Comparison of ENCODE assay signal across 8 mouse cellular contexts in genomic region chrX:71365510-71365909, GRCm38 (mm10). TPM values are rescaled to one million over a fixed set of nuclear protein-coding genes. Genes with fewer than 3 reads are reported as not detected.
DNase-seq lines count a peak whose midpoint lies in the region; ATAC-seq lines count a peak whose summit lies in the region.

No protein-coding gene starts in this region.

- peaks cover 27% of the 10 kb centered on the region for H3K4me1 ChIP-seq in erythroblast, embryonic 14.5 days (ENCODE audit: control insufficient read depth)
- H3K4me1 ChIP-seq in forebrain, embryonic 13.5 days: no peaks in the 10 kb centered on the region
- H3K4me1 ChIP-seq in limb, embryonic 15.5 days: no peaks in the 10 kb centered on the region
- H3K4me1 ChIP-seq in stomach, embryonic 15.5 days: no peaks in the 10 kb centered on the region

- H3K36me3 ChIP-seq in erythroblast, embryonic 14.5 days (ENCODE audit: control insufficient read depth): peaks cover 2% of the 10 kb centered on the region
- no peaks in the 10 kb centered on the region for H3K36me3 ChIP-seq in forebrain, embryonic 13.5 days (ENCODE audit: poor library complexity, severe bottlenecking)
- no peaks in the 10 kb centered on the region for H3K36me3 ChIP-seq in limb, embryonic 15.5 days
- H3K36me3 ChIP-seq in stomach, embryonic 15.5 days: no peaks in the 10 kb centered on the region

- ATAC-seq in erythroblast, adult 5-6 weeks (replicated peaks; ENCODE audit: low FRiP score, poor library complexity, severe bottlenecking): no peak
- peak; percentile 3; the same call in 1 of the 2 replicates for ATAC-seq in forebrain, embryonic 13.5 days
- ATAC-seq in limb, embryonic 15.5 days (ENCODE audit: insufficient number of reproducible peaks, low FRiP score, low TSS enrichment, low read depth): no peak
- ATAC-seq in stomach, embryonic 15.5 days (ENCODE audit: insufficient read depth, low FRiP score, low read depth): no peak

- no peaks in the 10 kb centered on the region for H3K27me3 ChIP-seq in erythroblast, embryonic 14.5 days (ENCODE audit: control insufficient read depth)
- no peaks in the 10 kb centered on the region for H3K27me3 ChIP-seq in forebrain, embryonic 13.5 days
- H3K27me3 ChIP-seq in limb, embryonic 15.5 days: no peaks in the 10 kb centered on the region
- H3K27me3 ChIP-seq in stomach, embryonic 15.5 days (replicated peaks): no peaks in the 10 kb centered on the region

- DNase-seq in 3T3-L1 (ENCODE audit: low read depth, low spot score): peak; percentile 2
- DNase-seq in thymus, postnatal 25 days: no peak
- DNase-seq in left cerebral cortex, adult 11 months (ENCODE audit: low spot score): no peak

- peak overlapping the region; percentile 75; the same call in 1 of the 2 replicates for H3K9ac ChIP-seq in forebrain, embryonic 13.5 days
- H3K9ac ChIP-seq in limb, embryonic 15.5 days: no peak overlapping the region
- H3K9ac ChIP-seq in stomach, embryonic 15.5 days: no peak overlapping the region

- H3K9me3 ChIP-seq in erythroblast, embryonic 14.5 days (ENCODE audit: control insufficient read depth, low read length): peaks cover 2% of the 10 kb centered on the region; the same call in 1 of the 2 replicates
- H3K9me3 ChIP-seq in forebrain, embryonic 13.5 days (replicated peaks): no peaks in the 10 kb centered on the region
- H3K9me3 ChIP-seq in limb, embryonic 15.5 days: no peaks in the 10 kb centered on the region
- H3K9me3 ChIP-seq in stomach, embryonic 15.5 days: no peaks in the 10 kb centered on the region

- peak overlapping the region; percentile 62 for H3K4me2 ChIP-seq in forebrain, embryonic 13.5 days
- peak overlapping the region; percentile 58 for H3K4me2 ChIP-seq in limb, embryonic 15.5 days
- H3K4me2 ChIP-seq in stomach, embryonic 15.5 days: peak overlapping the region; percentile 64

- 53% methylated on average over 3 of the region's 3 CpGs for WGBS in forebrain, embryonic 13.5 days
- 64% methylated on average over 3 of the region's 3 CpGs for WGBS in limb, embryonic 15.5 days
- WGBS in stomach, embryonic 15.5 days: 52% methylated on average over 3 of the region's 3 CpGs

- peak overlapping the region; percentile 83 for H3K4me3 ChIP-seq in erythroblast, embryonic 14.5 days (replicated peaks)
- peak overlapping the region; percentile 60 for H3K4me3 ChIP-seq in forebrain, embryonic 13.5 days
- peak overlapping the region; percentile 63 for H3K4me3 ChIP-seq in limb, embryonic 15.5 days
- H3K4me3 ChIP-seq in stomach, embryonic 15.5 days (replicated peaks): peak overlapping the region; percentile 62

- no peak overlapping the region for H3K27ac ChIP-seq in forebrain, embryonic 13.5 days
- no peak overlapping the region for H3K27ac ChIP-seq in limb, embryonic 15.5 days
- no peak overlapping the region for H3K27ac ChIP-seq in stomach, embryonic 15.5 days

RNA-seq across cellular contexts. Expression of gene Mtmr1, which starts 0.9 kb away (rescaled TPM):
- polyA plus RNA-seq in erythroblast, embryonic 14.5 days (2012): 0.10 TPM in 1 of 2 replicates, not detected in the other
- total RNA-seq in erythroblast, adult 5-6 weeks (2015; ENCODE audit: low replicate concordance): 8.2 and 53.0 TPM in 2 replicates
- total RNA-seq in erythroblast, adult 5-6 weeks (2017; ENCODE audit: low replicate concordance): 5.5 and 13.2 TPM in 2 replicates
- 16.1 and 16.3 TPM in 2 replicates for polyA plus RNA-seq in forebrain, embryonic 13.5 days (2015; fragmentation: Nextera tagmentation; extraction: Ambion mirVana)
- 12.0 and 14.8 TPM in 2 replicates for polyA plus RNA-seq in limb, embryonic 15.5 days (2015; fragmentation: Nextera tagmentation; extraction: Ambion mirVana)
- polyA plus RNA-seq in stomach, embryonic 15.5 days (2015; fragmentation: Nextera tagmentation; extraction: Ambion mirVana): 10.2 and 10.8 TPM in 2 replicates

Comparison
In these comparisons a context has a peak if more than half of its experiments do, and no peak if none do; other contexts are left out.
1. RNA of gene Mtmr1, which starts 0.9 kb away (polyA plus RNA-seq): 16.1 to 16.3 TPM in forebrain, embryonic 13.5 days, 12.0 to 14.8 TPM in limb, embryonic 15.5 days and 10.2 to 10.8 TPM in stomach, embryonic 15.5 days; 0.10 TPM in erythroblast, embryonic 14.5 days; every median in the first group is over 10 times any median in the second.
2. Peak in every context shown above with its lines, with median percentiles within 50 percentile points of each other: H3K4me3 ChIP-seq and H3K4me2 ChIP-seq.